Mouse (Mus musculus) myocyte (in vitro differentiated cells): ENCODE measurements around the gene Coro2a.

Experiments
- E2F4 ChIP-seq: IDR thresholded peaks from one replicate; pipeline ENCODE4 v1.6.1; 2011; ENCODE audit warnings: mild to moderate bottlenecking, control low read depth, moderate library complexity; ENCODE audit not compliant: insufficient read depth
- MAX ChIP-seq: IDR thresholded peaks from one replicate; pipeline ENCODE4 v1.6.1; 2011; ENCODE audit warnings: low read depth, mild to moderate bottlenecking, control low read depth
- MYOD1 ChIP-seq, 3 experiments: IDR thresholded peaks; one replicate each; pipeline ENCODE4 v1.6.1; 2011; ENCODE audit warnings: control low read depth in 2 of 3, low read depth in 2 of 3, mild to moderate bottlenecking in 2 of 3, moderate library complexity in 1 of 3; ENCODE audit not compliant: insufficient read length in 2 of 3, control insufficient read depth in 1 of 3
- MYOG ChIP-seq, 3 experiments: IDR thresholded peaks; one replicate each; pipeline ENCODE4 v1.6.1; 2011; ENCODE audit warnings: control low read depth in 2 of 3, low read depth in 2 of 3, mild to moderate bottlenecking in 2 of 3; ENCODE audit not compliant: insufficient read length in 2 of 3, control insufficient read depth in 1 of 3, insufficient read depth in 1 of 3
- POLR2A ChIP-seq: IDR thresholded peaks from one replicate; pipeline ENCODE4 v1.6.1; 2011; ENCODE audit warnings: low read depth, mild to moderate bottlenecking, control low read depth, moderate library complexity; ENCODE audit not compliant: insufficient read length
- POLR2AphosphoS2 ChIP-seq: IDR thresholded peaks from one replicate; pipeline ENCODE4 v1.6.1; 2011; ENCODE audit warnings: low read depth, control low read depth; ENCODE audit not compliant: insufficient read length
- TCF12 ChIP-seq: IDR thresholded peaks from one replicate; pipeline ENCODE4 v1.6.1; 2011; ENCODE audit warnings: mild to moderate bottlenecking, control low read depth; ENCODE audit not compliant: poor library complexity, insufficient read depth, severe bottlenecking
- TCF3 ChIP-seq: IDR thresholded peaks from one replicate; pipeline ENCODE4 v1.6.1; 2011; ENCODE audit warnings: low read depth, control low read depth; ENCODE audit not compliant: insufficient read length
- USF1 ChIP-seq: IDR thresholded peaks from one replicate; pipeline ENCODE4 v1.6.1; 2011; ENCODE audit warnings: low read depth, mild to moderate bottlenecking, control low read depth, moderate library complexity

GRCm38 (mm10) chr4:46566931-46567671 is 34.9 kb downstream of the Coro2a start:
- TF ChIP-seq TCF12 (no peak), POLR2A (no peak), MYOG (IDR thresholded peaks at IDR 0.05; ENCODE audit: control insufficient read depth in 1 of 3, insufficient read depth in 1 of 3, insufficient read length in 2 of 3, low read depth in 2 of 3) (no peak), POLR2AphosphoS2 (no peak), USF1 (no peak), MAX (no peak), MYOD1 (IDR thresholded peaks at IDR 0.05; ENCODE audit: control insufficient read depth in 1 of 3, insufficient read length in 2 of 3, low read depth in 2 of 3) (no peak), E2F4 (no peak), TCF3 (no peak)
